Mouse (Mus musculus) hindbrain, postnatal 0 days (tissue): ENCODE data around the gene Suco. TPM values are rescaled to one million over a fixed set of nuclear protein-coding genes. Genes with fewer than 3 reads are reported as not detected.

Experiments used
- ATAC-seq: fragments of 200-750 bp; cut with Nextera tagmentation; 2 replicates; pipeline ENCODE4 v1.8.0; 2017; ENCODE audit warnings: mild to moderate bottlenecking, moderate TSS enrichment, moderate library complexity
- DNase-seq: peaks from one replicate; pipeline ENCODE4 v3.0.0-alpha.2; 2015; ENCODE audit warnings: low spot score
- H3K27ac ChIP-seq: fragments of 300-500 bp; sonication (generic); 2 replicates; pipeline ENCODE4 v1.5.1; 2014; ENCODE audit warnings: mild to moderate bottlenecking
- H3K27me3 ChIP-seq: fragments of 300-500 bp; sonication (generic); 2 replicates; pipeline ENCODE4 v1.6.1; 2014; ENCODE audit warnings: low read length, mixed read lengths; ENCODE audit not compliant: insufficient read depth
- H3K36me3 ChIP-seq: fragments of 300-500 bp; sonication (generic); 2 replicates; pipeline ENCODE4 v1.6.1; 2014; ENCODE audit warnings: low read length, mixed read lengths; ENCODE audit not compliant: insufficient read depth
- H3K4me1 ChIP-seq: fragments of 300-500 bp; sonication (generic); 2 replicates; pipeline ENCODE4 v1.6.1; 2014; ENCODE audit warnings: antibody characterized with exemption, low read length, mixed read lengths; ENCODE audit not compliant: insufficient read depth
- H3K4me2 ChIP-seq: fragments of 300-500 bp; sonication (generic); 2 replicates; pipeline ENCODE4 v1.6.1; 2014; ENCODE audit warnings: low read depth, mild to moderate bottlenecking, low read length, moderate library complexity, mixed read lengths
- H3K4me3 ChIP-seq: fragments of 300-500 bp; sonication (generic); 2 replicates; pipeline ENCODE4 v1.5.1; 2014; ENCODE audit warnings: low read length
- H3K9ac ChIP-seq: fragments of 300-500 bp; sonication (generic); replicated peaks from 2 replicates; pipeline ENCODE4 v1.6.1; 2014; ENCODE audit warnings: mild to moderate bottlenecking, low read length, moderate library complexity, mixed read lengths
- H3K9me3 ChIP-seq: fragments of 300-500 bp; sonication (generic); 2 replicates; pipeline ENCODE4 v1.6.1; 2016; ENCODE audit warnings: low read length, mixed read lengths
- CTCF ChIP-seq: IDR thresholded peaks from 2 replicates; pipeline ENCODE4 v1.5.1; 2016; ENCODE audit warnings: antibody characterized with exemption, control low read depth, low read depth
- WGBS: fragments of 180-500 bp; shearing (Covaris S2); extraction: QIAGEN DNeasy Blood & Tissue Kit; methylation state at CpG from one replicate; pipeline ENCODE4 v1.1.7; 2014; 5-methylcytosine and 5-hydroxymethylcytosine counted together
- polyA plus RNA-seq: library from polyadenylated mRNA; unstranded; fragments of >200 nt; fragmentation: Nextera tagmentation; extraction: Ambion mirVana; gene quantifications from 2 replicates; pipeline ENCODE4 v1.2.1, GENCODE M21; 2015
- total RNA-seq: library from RNA; depleted of rRNA; stranded (reverse); fragments of >200 nt; gene quantifications from 2 replicates; pipeline ENCODE4 v1.2.3, GENCODE M21; 2014

The Suco gene
- total and polyA plus RNA-seq, 2 experiments from 2014 or later, result 18.1 to 23.6 TPM

DNA sequence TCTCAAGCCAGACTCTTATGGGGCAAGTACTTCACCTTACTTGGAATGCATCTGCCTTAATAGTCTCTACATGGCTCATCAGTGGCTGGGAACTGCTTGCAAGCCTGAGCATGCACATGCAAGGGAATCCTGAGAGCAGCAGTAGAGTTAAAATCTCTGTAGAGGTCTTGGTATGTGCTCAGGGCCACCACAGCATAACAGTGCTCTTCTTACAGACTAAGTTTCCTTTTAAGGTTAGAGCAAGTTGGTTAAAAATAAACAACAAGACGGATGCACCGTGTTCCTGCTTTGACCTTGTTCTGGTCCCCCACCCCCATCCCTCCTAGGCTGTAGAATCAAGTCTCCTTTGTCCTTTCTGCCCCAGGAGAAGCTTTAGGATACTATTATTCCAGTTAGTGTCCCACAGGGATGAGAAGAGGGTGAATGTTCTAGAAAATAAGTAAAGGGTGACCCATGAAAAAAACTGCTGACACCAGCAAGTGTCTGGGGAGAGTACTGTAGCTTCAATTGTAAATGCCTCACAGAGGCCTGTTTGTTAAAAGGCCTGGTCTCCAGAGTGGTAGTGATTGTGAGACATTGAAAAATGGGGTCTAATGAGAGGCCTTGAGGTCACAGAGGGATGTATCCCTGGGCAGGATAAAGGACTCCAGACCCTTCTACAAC is 31.4 kb upstream of the Suco start:
- Histone ChIP-seq H3K4me1 (no peaks in the 10 kb centered on the region), H3K4me3 (no peak overlapping the region), H3K27ac (no peak overlapping the region), H3K4me2 (no peak overlapping the region), H3K27me3 (no peaks in the 10 kb centered on the region), H3K9ac (no peak overlapping the region), H3K9me3 (no peaks in the 10 kb centered on the region), H3K36me3 (no peaks in the 10 kb centered on the region)
- 58% methylated on average over 2 of the region's 2 CpGs for WGBS
- no peak for ATAC-seq
- TF ChIP-seq CTCF, result no peak
- DNase-seq, result no peak

DNA sequence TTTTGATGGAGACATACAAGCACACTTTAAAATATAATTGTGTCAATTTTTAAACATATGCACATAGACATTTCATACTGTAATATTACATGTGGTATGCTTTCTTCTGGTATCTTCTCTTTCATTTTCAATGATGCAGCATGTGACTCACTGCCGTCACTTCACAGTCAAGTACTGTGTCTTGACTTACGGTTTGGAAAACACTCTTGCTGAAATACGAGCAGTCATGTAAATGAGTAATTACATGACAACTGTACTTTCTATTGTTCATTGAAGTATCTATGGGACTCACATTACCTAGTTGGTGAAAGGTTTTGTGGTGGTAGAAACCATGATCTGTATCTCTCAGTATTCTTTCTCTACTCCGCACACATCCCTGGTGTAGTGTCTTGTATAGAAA is 30.6 kb upstream of the Suco start:
- Histone ChIP-seq H3K27me3 (no peaks in the 10 kb centered on the region), H3K27ac (no peak overlapping the region), H3K36me3 (no peaks in the 10 kb centered on the region), H3K4me2 (no peak overlapping the region), H3K9me3 (no peaks in the 10 kb centered on the region), H3K4me3 (no peak overlapping the region), H3K9ac (no peak overlapping the region), H3K4me1 (no peaks in the 10 kb centered on the region)
- TF ChIP-seq CTCF, result no peak
- WGBS, result 91% methylated on average over 4 of the region's 4 CpGs
- DNase-seq, result no peak
- ATAC-seq, result no peak

DNA sequence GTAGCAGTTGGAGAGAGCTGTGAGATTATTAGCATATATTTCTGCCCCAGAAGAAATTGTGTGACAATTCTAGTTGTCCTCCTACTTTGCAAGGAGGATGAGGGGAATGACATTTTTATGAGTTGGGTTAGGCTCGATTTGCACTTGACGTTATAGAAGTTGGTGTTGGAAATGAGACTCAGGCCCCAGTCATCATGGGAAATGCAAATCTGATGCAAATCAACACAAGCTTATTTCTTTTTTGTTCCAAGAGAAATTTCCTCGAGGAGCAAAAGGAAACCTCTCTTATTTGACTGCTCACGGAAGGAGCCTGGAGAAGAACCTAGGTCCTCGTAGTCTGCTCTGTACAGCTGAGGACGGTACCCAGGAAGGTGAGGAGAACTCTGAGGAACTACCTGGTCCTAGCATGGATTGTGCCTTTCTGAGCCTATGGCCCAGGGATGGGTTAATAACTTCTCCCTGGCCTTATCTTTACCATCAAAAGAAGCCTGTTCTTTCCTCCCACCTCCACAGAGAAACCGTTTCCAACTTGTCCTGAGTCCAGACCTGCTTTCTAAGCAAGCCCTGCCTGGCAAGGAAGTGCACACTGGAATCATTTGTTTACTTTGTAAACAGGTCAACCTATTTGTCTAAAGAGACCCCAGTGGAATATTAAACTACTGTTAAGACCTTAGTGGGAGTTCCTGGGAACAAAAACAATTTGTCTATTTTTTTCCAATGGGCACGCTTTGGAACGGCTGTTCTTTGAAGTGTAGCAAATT is 26.4 kb upstream of the Suco start:
- DNase-seq (peak; percentile 3), ATAC-seq (no peak)
- H3K4me3 ChIP-seq, result no peak overlapping the region
- no peaks in the 10 kb centered on the region for H3K27me3 ChIP-seq
- no peaks in the 10 kb centered on the region for H3K9me3 ChIP-seq
- H3K36me3 ChIP-seq, result no peaks in the 10 kb centered on the region
- no peak overlapping the region for H3K27ac ChIP-seq
- TF ChIP-seq CTCF, result no peak
- 71% methylated on average over 9 of the region's 9 CpGs for WGBS
- no peaks in the 10 kb centered on the region for H3K4me1 ChIP-seq
- no peak overlapping the region for H3K4me2 ChIP-seq
- no peak overlapping the region for H3K9ac ChIP-seq

DNA sequence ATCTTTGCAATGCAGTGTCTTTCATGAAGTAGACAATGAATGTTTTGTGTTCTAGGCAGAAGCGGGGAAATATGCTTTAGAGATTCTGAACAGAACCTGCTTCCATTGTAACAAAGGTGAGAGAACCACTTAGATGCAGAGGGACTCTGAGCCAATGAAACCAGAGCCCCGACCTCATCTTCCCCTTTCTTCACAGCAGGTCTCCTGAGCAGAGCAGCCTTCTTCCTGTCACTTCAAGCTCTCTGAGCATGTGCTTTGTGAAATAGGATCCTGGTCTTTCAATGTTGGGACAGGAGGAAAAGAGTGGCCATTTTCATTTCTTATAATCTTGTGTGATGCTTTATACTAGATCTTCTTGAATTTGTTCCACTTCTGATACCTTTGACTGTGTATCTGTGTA is 23.6 kb upstream of the Suco start:
- ATAC-seq (no peak), DNase-seq (no peak)
- Histone ChIP-seq H3K4me1 (no peaks in the 10 kb centered on the region), H3K27ac (no peak overlapping the region), H3K4me3 (no peak overlapping the region), H3K27me3 (no peaks in the 10 kb centered on the region), H3K9me3 (no peaks in the 10 kb centered on the region), H3K9ac (no peak overlapping the region), H3K4me2 (no peak overlapping the region), H3K36me3 (no peaks in the 10 kb centered on the region)
- 58% methylated on average over 2 of the region's 2 CpGs for WGBS
- TF ChIP-seq CTCF, result no peak

DNA sequence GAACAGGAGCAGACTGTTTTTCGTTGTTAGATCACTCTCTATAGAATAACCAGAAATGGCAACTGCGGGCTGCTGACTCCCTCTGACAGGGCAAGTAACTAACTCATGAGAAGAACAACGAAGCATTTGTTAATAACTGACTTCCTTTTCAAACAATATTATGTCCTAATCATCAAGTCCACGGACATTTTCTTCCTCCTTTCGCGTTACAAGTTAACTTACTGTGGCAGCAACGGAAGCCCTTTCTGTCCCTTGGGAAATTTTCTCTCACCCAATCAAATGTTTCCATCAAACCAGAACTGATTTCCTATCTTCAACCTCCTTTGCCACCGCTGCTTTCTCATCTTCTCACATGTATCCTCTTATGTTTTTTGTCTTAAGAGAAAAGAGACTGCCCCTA is 20.8 kb upstream of the Suco start:
- Histone ChIP-seq H3K4me3 (no peak overlapping the region), H3K4me2 (no peak overlapping the region), H3K27me3 (no peaks in the 10 kb centered on the region), H3K9ac (no peak overlapping the region), H3K36me3 (no peaks in the 10 kb centered on the region), H3K27ac (no peak overlapping the region), H3K9me3 (no peaks in the 10 kb centered on the region), H3K4me1 (no peaks in the 10 kb centered on the region)
- WGBS, result 84% methylated on average over 8 of the region's 8 CpGs
- ATAC-seq (no peak), DNase-seq (no peak)
- no peak for TF ChIP-seq CTCF

DNA sequence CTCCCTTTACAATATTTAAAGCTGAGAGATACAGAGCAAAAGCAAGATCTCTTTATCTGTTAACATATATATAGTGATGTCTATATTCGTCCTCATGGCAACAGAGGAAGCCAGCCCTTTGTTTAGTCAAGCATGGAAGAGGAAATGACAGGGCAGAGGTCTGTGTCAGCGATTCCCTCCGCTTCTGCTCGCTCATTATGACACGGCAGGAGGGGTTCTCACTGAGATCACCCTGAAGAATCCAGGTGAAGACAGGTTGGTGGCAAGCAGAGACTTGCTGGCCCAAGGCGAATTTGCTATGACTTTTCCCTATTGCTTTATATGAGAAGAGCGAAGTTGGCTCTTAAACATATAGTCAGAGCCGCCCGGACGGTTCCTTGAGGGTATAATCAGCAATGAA is 19.6 kb upstream of the Suco start:
- H3K27me3 ChIP-seq, result no peaks in the 10 kb centered on the region
- H3K36me3 ChIP-seq, result no peaks in the 10 kb centered on the region
- no peak overlapping the region for H3K9ac ChIP-seq
- WGBS, result 63% methylated on average over 10 of the region's 10 CpGs
- H3K4me2 ChIP-seq, result no peak overlapping the region
- TF ChIP-seq CTCF, result no peak
- no peaks in the 10 kb centered on the region for H3K9me3 ChIP-seq
- ATAC-seq, result no peak
- DNase-seq, result no peak
- no peak overlapping the region for H3K27ac ChIP-seq
- no peaks in the 10 kb centered on the region for H3K4me1 ChIP-seq
- no peak overlapping the region for H3K4me3 ChIP-seq

DNA sequence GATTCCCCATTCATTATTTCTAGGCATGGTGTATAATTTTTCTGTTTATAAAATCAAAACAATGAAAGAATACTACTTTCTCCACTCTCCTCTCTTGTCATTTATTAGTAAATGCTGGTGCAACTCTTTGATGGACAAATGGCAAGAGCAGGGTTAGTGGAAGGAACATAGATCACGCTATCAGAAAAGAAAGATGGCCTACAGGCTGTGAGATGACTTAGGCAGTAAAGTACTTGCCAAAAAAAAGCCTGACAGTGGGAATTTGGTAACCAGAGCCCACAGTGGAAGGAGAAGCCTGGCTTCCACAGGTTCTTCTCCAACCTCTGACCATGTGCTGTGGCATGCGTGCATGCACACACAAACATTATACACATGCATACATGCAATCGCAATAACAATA is 18.5 kb upstream of the Suco start:
- ATAC-seq (no peak), DNase-seq (no peak)
- H3K9me3 ChIP-seq, result no peaks in the 10 kb centered on the region
- H3K27ac ChIP-seq, result no peak overlapping the region
- H3K4me1 ChIP-seq, result no peaks in the 10 kb centered on the region
- 96% methylated on average over 3 of the region's 3 CpGs for WGBS
- no peak overlapping the region for H3K4me2 ChIP-seq
- no peaks in the 10 kb centered on the region for H3K36me3 ChIP-seq
- TF ChIP-seq CTCF, result no peak
- no peak overlapping the region for H3K4me3 ChIP-seq
- no peak overlapping the region for H3K9ac ChIP-seq
- no peaks in the 10 kb centered on the region for H3K27me3 ChIP-seq
